Mouse (Mus musculus): Measurements from ENCODE around the gene Sash3.

DNA sequence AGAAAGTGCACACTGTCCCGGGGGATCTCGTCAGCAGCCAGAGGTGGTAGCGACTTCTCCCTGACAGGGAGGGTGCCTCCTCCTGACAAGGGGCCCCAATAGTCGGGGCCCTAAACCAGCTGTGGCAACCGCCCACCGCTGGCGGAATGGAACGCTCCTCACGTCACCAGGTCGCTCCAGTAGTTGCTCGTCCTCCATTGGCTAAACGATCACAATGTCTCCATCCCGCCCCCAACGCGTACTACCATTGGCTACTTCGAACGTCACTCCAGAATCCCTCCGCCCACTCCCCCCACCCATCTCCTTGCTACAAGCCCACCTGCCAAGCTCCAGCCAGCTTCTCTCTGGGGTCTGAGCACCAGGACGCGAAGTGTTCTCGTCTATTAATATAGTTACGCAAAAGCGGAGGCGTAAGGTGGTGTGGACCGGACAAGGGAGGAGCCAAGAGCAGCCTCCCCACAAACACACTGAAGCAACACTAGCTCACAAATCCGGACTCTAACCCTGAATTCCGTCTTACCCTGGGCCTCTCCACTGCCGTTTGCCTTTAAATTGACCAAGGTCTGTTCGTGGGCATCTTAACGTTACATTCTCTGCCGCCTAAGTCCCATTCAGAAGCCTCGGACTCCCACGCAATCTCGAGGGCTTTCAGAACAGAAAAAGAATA, 62.4 kb downstream of the Sash3 start, which contains the start of gene Zdhhc9:
- no peak for TF ChIP-seq GATA1 (IDR thresholded peaks at IDR 0.05; ENCODE audit: borderline replicate concordance, low read length)
- TF ChIP-seq FLI1 (IDR thresholded peaks at IDR 0.05; ENCODE audit: low read length): no peak
